Mouse (Mus musculus) heart, adult 2 months (tissue): ENCODE measurements around the gene Top1. TPM values are rescaled to one million over a fixed set of nuclear protein-coding genes. Genes with fewer than 3 reads are reported as not detected.

Experiments
- DNase-seq, 2 experiments: peaks; one replicate each; pipeline ENCODE4 v3.0.0; 2021
- H3K27ac ChIP-seq: fragments of 200-600 bp; 2 replicates; pipeline ENCODE4 v1.8.1; 2022
- H3K27me3 ChIP-seq: fragments of 200-500 bp; 2 replicates; pipeline ENCODE4 v1.6.1; 2012; ENCODE audit warnings: mild to moderate bottlenecking, low read length, inconsistent platforms, mixed read lengths; ENCODE audit not compliant: control insufficient read depth, insufficient read depth
- H3K36me3 ChIP-seq: fragments of 200-500 bp; 2 replicates; pipeline ENCODE4 v1.6.1; 2012; ENCODE audit warnings: low read length, inconsistent platforms; ENCODE audit not compliant: control insufficient read depth, insufficient read depth
- H3K4me1 ChIP-seq: fragments of 200-500 bp; 2 replicates; pipeline ENCODE4 v1.6.1; 2011; ENCODE audit warnings: low read length; ENCODE audit not compliant: control insufficient read depth, insufficient read depth
- H3K4me3 ChIP-seq: fragments of 200-600 bp; 2 replicates; pipeline ENCODE4 v1.8.1; 2022
- H3K79me2 ChIP-seq: fragments of 200-500 bp; replicated peaks from 2 replicates; pipeline ENCODE4 v1.6.1; 2012; ENCODE audit warnings: mild to moderate bottlenecking, inconsistent platforms, low read length, moderate library complexity, mixed read lengths; ENCODE audit not compliant: control insufficient read depth, insufficient read depth
- H3K9ac ChIP-seq: fragments of 200-500 bp; 2 replicates; pipeline ENCODE4 v1.6.1; 2012; ENCODE audit warnings: low read depth, mild to moderate bottlenecking, control low read depth, inconsistent platforms, low read length, mixed read lengths
- CTCF ChIP-seq: fragments of 200-600 bp; IDR thresholded peaks from 2 replicates; pipeline ENCODE4 v1.8.1; 2022; ENCODE audit warnings: antibody characterized with exemption, mild to moderate bottlenecking, moderate library complexity
- EP300 ChIP-seq: fragments of 200-500 bp; IDR thresholded peaks from 2 replicates; pipeline ENCODE4 v1.6.1; 2011; ENCODE audit warnings: low read depth, low read length, control low read depth; ENCODE audit not compliant: insufficient read depth
- POLR2A ChIP-seq: fragments of 200-500 bp; IDR thresholded peaks from 2 replicates; pipeline ENCODE4 v1.6.1; 2011; ENCODE audit warnings: mild to moderate bottlenecking, low read depth, low read length, control low read depth; ENCODE audit not compliant: insufficient read depth
- WGBS: fragments of 180-500 bp; shearing (Covaris S2); methylation state at CpG from one replicate; pipeline ENCODE4 v1.1.7; 2018; 5-methylcytosine and 5-hydroxymethylcytosine counted together
- intact Hi-C: fragments of 180-260 bp; cut with DNase I; formaldehyde crosslinking; loops from one replicate; pipeline ENCODE4 v1.15.1; 2025
- long read RNA-seq: library from polyadenylated mRNA; stranded (forward); transcript quantifications from one replicate; pipeline ENCODE4 v2.0.0, GENCODE M21; 2021
- polyA plus RNA-seq: library from polyadenylated mRNA; depleted of rRNA; stranded (reverse); fragments of >200 nt; gene quantifications from 2 replicates; pipeline ENCODE4 v1.2.3, GENCODE M21; 2012; rRNA removed
- total RNA-seq, 2 experiments: library from RNA; stranded (reverse); gene quantifications; 2 replicates each; pipeline ENCODE4 v1.2.3; 2021

Gene Top1
- total RNA-seq (10 to 100 TPM; 44.1 to 46.8 TPM), polyA plus RNA-seq (5.6 and 6.9 TPM in 2 replicates)
- long read RNA-seq, transcript Top1-201 (21 exons, 3,856 nt) = major isoform, 9 of 15 reads
- long read RNA-seq, partial matches to known transcripts = 4 of 15 reads
- long read RNA-seq, other reads (novel, unspliced or antisense) = 2 of 15 reads

DNA sequence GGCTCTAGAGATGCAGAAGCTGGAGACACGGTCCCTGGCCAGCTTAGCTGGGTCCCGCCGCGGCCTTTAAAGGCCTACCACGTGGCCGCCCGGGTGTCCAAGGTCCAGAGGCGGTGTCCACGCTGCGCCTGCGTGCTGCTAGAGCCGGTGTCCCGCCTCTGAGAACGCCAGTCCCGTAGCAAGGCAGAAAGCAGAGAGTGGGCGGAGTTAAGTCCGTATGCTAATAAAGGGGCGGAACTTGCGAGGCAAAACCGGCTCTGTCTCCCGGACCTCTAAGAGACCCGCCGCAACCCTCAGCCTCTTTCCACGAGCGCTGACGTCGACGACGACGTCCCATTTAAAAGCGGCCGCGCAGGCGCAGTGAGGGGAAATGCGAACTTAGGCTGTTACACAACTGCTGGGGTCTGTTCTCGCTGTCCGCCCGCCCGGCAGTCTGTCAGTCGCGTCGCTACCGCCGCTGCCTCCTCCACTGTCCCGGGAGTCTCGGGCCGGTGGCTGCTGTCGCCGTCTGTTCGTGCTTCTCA, at the start of gene Top1:
Gene Top1, plus strand, starts transcription at position 275 of the 524 bp plus-strand sequence.
- Histone ChIP-seq H3K79me2 (peaks cover 2% of the 10 kb centered on the region; the same call in 1 of the 2 replicates), H3K27ac (peak within 1 kb of the TSS; percentile 99), H3K9ac (peak within 1 kb of the TSS; percentile 97), H3K4me3 (peak within 1 kb of the TSS; percentile 96), H3K4me1 (peaks cover 6% of the 10 kb centered on the region), H3K27me3 (no peaks in the 10 kb centered on the region), H3K36me3 (peaks cover 23% of the 10 kb centered on the region)
- intact Hi-C loops = loop anchor here (1.0 to 5.0 kb wide), 3 partner anchors 23 to 57 kb away; no protein-coding TSS in a partner anchor
- peak; percentile 99 for DNase-seq
- WGBS = under 1% methylated on average over 50 of the region's 50 CpGs
- TF ChIP-seq EP300 (no peak; the same call in 1 of the 2 replicates), POLR2A (peak; percentile 99), CTCF (no peak)

DNA sequence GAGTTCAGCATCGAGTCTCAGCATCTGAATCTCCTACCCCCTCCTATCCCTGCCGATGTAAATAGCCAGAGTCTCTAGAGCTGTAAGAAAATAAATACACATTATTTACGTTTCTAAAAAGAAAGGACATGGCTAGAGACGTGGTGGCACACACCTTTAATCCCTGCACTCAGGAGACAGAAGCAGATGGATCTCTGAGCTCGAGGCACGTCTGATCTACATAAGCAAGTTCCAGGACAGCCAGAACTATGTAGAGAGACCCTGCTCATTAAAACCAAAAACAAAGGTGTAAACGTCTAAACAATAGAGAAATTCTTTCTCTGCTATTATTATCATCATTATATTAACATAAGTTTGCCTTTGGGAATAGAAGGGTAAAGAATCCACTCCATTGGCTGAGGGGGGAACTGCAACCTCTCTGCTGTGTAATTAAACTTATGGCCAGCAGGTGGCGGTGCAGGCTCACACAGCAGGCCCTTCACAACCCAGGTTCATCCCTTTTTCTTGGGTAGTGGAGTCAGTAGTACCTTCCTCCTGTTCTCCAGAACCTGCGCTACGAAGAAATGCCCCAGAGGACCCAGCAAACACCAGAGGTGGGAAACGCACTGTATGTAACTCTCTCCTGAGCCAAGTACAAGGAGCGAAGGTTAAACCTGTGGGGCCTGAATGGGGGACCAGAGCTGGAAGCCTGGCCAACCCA, 48.0 kb upstream of the Top1 start:
- no peaks in the 10 kb centered on the region for H3K36me3 ChIP-seq
- H3K27ac ChIP-seq = no peak overlapping the region
- no peak overlapping the region for H3K4me3 ChIP-seq
- DNase-seq = peak; percentile 65 to 78
- TF ChIP-seq EP300 (peak; percentile 95), POLR2A (no peak)
- intact Hi-C loops = loop anchor here (1.0 to 5.0 kb wide), 2 partner anchors 290 to 345 kb away; no protein-coding TSS in a partner anchor
- no peak overlapping the region for H3K9ac ChIP-seq
- H3K27me3 ChIP-seq = no peaks in the 10 kb centered on the region
- 33% methylated on average over 12 of the region's 12 CpGs for WGBS
- H3K79me2 ChIP-seq = no peaks in the 10 kb centered on the region
- H3K4me1 ChIP-seq = peaks cover 1% of the 10 kb centered on the region; the same call in 1 of the 2 replicates

DNA sequence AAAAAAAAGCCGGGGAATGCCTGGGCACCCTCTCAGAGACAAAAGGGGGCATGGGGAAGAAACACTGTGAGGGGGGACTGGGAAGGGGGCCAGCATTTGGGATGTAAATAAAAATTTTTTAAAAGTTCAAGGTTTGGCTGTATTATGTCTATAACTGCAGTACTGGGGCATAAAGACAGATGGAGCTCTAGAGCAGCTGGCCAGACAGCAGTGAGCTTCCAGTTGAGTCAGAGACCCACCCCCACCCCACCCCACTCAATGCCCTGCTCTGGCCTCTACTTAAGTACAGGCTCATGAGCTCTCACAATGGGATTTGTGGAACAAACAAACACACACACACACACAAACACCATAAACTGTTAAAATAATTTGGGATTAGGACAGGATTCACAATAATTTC, 43.9 kb upstream of the Top1 start:
- intact Hi-C loops = loop anchor here (5.0 kb wide), 1 partner anchor 90 kb away; no protein-coding TSS in a partner anchor
- H3K9ac ChIP-seq = no peak overlapping the region
- no peaks in the 10 kb centered on the region for H3K27me3 ChIP-seq
- peaks cover 1% of the 10 kb centered on the region; the same call in 1 of the 2 replicates for H3K4me1 ChIP-seq
- TF ChIP-seq POLR2A (no peak), CTCF (peak; percentile 82), EP300 (no peak)
- no peak for DNase-seq
- no peaks in the 10 kb centered on the region for H3K79me2 ChIP-seq
- no peak overlapping the region for H3K27ac ChIP-seq
- H3K4me3 ChIP-seq = no peak overlapping the region
- no peaks in the 10 kb centered on the region for H3K36me3 ChIP-seq
- WGBS = 24% methylated on average over 1 of the region's 1 CpGs

DNA sequence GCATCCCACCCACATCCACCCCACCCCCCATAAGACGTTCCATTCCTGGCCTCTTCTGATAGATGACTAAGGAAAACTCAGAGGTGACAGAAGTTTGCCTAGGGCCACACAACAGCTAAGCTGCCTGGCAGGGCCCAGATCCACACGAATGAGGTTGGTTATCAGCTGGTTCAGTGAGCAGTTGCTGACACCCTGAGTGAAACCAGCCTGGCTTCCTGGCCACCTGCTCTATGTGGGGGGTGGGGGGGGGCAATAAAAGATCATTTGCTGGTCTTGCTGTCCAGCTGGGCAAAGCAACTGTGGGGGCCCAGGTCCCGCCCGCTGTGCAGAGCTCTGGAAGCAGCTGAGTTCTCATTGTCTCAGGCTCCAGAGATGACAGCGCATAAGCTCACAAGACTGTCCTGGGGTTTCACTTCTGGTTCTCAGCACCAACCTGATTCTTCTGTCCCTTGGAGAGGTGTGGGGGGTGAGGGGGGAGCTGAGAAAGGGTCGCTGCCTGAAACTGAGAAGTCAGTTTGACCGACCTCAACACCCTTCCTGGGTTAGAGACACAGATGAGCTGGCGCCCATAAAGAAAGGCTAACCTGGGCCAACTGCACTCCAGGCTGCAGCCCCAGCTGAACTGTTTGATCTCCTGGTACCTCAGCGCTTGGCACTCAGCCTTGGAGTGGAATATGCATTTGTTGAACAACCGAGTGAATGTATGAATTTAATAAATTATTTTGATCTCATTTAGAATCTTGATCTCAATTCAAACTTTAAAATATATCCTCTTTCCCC, 42.3 kb upstream of the Top1 start:
- no peak overlapping the region for H3K27ac ChIP-seq
- H3K4me1 ChIP-seq = no peaks in the 10 kb centered on the region
- 72% methylated on average over 10 of the region's 10 CpGs for WGBS
- intact Hi-C loops = loop anchor here (5.0 kb wide), 1 partner anchor 89 kb away; no protein-coding TSS in a partner anchor
- H3K79me2 ChIP-seq = no peaks in the 10 kb centered on the region
- H3K27me3 ChIP-seq = no peaks in the 10 kb centered on the region
- no peak for TF ChIP-seq CTCF
- no peak for TF ChIP-seq EP300
- TF ChIP-seq POLR2A = no peak
- H3K9ac ChIP-seq = no peak overlapping the region
- no peak for DNase-seq
- no peaks in the 10 kb centered on the region for H3K36me3 ChIP-seq
- H3K4me3 ChIP-seq = no peak overlapping the region

DNA sequence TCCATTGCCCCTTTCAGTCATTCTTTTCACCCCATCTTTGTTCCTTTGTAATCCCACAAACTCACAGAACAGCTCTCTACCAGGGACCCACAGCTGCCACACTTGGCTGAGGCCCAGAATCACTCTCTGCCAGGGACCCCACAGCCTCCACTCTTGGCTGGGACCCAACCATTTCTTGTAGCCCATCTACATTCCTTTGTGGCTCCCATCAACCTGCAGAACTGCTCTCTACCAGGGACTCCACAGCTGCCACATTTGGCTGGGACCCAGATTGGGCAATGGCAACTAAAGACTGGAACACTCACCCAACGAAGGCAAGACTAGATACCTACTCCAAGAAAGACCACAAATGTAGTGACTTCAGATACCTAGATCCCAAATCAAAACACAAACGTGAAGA, 35.7 kb upstream of the Top1 start:
- 56% methylated on average over 2 of the region's 2 CpGs for WGBS
- no peak for TF ChIP-seq CTCF
- TF ChIP-seq EP300 = no peak
- no peak for TF ChIP-seq POLR2A
- peaks cover 2% of the 10 kb centered on the region for H3K4me1 ChIP-seq
- H3K9ac ChIP-seq = no peak overlapping the region
- H3K79me2 ChIP-seq = no peaks in the 10 kb centered on the region
- peak in 1 of 2 experiments; percentile 12 for DNase-seq
- H3K27ac ChIP-seq = no peak overlapping the region
- no peak overlapping the region for H3K4me3 ChIP-seq
- no peaks in the 10 kb centered on the region for H3K27me3 ChIP-seq
- H3K36me3 ChIP-seq = no peaks in the 10 kb centered on the region
- intact Hi-C loops = loop anchor here (5.0 kb wide), 1 partner anchor 37 kb away; the partner anchor contains the start of gene Top1
